Mouse (Mus musculus): Measurements from ENCODE around the gene Gm21731. TPM values are rescaled to one million over a fixed set of nuclear protein-coding genes. Genes with fewer than 3 reads are reported as not detected.
"Not testable (repeated sequence)": the region's sequence is repeated elsewhere in the genome, so short reads cannot be mapped to it uniquely, and the experiment has no call there.

The Gm21731 gene
- not detected in 2 replicates for polyA plus RNA-seq (2012; rRNA removed)

GRCm38 (mm10) chr13:120238811-120239210 is at the start of gene Gm21731:
Gm21731 (plus strand) TSS chr13:120239111.
- not testable (repeated sequence) for H3K4me3 ChIP-seq (replicated peaks; ENCODE audit: extremely low read depth, low read depth, low read length); H3K4me1 ChIP-seq (ENCODE audit: control insufficient read depth, insufficient read depth, low read length); DNase-seq

DNA sequence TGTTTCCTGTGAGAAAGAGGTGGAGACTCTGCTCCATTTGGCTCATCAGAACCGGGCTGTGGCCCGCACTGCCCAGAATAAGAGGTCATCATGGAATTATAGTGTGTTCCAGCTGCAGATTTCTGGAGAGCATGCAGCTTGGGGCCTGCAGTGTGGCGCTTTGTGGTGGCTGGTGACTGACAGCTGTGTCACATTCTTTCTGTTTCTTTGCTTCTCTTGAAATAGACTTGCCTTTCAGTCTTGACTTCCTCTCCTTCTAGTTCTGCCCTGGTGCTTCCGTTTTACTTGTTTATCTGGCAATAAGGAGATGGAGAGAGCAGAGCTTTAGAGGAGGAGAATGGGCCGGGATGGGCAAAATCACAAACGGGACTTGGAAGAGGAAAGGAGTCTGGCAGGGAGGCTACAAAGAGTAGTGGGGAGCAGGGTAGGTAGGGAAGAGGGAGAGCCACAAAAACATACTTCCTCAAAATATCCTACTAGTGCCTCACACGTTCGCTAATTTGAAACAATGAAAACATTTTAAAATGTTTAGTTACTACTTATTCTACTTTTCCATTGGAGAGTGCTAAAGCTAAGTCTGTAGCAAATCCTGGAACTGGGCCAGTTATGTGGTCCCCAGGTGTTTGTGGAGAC is 42.6 kb upstream of the Gm21731 start:
- WGBS, result 70% methylated on average over 7 of the region's 8 CpGs

DNA sequence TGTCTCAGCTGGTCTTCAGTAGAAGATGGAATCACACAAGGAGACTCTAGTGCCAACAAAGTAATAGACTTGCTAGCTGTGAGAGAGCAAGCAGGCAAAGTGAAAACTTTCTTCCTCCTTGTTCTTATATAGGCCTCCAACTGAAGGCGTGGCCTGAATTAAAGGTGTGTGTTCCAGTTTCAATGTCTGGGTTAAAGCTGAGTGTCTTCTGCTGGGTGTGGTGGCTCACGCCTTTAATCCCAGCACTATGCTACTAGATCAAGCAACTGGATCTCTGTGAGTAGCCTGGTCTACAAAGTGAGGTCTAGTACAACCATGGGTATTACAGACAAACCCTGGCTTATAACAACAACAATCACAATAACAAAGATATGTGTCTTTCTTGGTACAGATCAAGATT is 23.1 kb upstream of the Gm21731 start, which contains the start of gene Gm21762:
Gene Gm21762 (minus strand): TSS at position 101 of the 400 bp plus-strand sequence.
- not testable (repeated sequence) for H3K4me3 ChIP-seq (replicated peaks; ENCODE audit: extremely low read depth, low read depth, low read length); DNase-seq; H3K4me1 ChIP-seq (ENCODE audit: control insufficient read depth, insufficient read depth, low read length)
- WGBS, result no CpG with 5 or more reads among the region's 2 CpGs

More for the DNA sequence above, 42.6 kb upstream of the Gm21731 start:
- not testable (repeated sequence) for DNase-seq; H3K4me3 ChIP-seq (replicated peaks; ENCODE audit: extremely low read depth, low read depth, low read length); H3K4me1 ChIP-seq (ENCODE audit: control insufficient read depth, insufficient read depth, low read length)

DNA sequence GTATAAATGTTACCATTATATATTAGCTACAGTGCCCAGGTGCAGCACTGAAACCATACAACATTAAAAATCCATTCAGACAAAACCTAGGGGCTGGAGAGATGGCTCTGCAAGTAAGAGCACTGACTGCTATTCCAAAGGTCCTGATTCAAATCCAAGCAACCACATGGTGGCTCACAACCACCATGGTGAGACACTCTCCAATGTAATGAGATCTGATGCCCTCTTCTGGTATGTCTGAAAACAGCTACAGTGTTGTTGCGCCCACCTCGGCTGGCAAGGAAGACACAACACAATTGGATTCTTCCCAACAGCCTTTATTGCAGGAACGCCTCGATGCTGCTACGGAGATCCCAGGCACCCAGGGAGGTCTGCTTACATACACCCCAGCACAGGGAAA is 18.0 kb upstream of the Gm21731 start:
- not testable (repeated sequence) for H3K4me1 ChIP-seq (ENCODE audit: control insufficient read depth, insufficient read depth, low read length); DNase-seq; H3K4me3 ChIP-seq (replicated peaks; ENCODE audit: extremely low read depth, low read depth, low read length)
- WGBS, result 86% methylated on average over 5 of the region's 5 CpGs

DNA sequence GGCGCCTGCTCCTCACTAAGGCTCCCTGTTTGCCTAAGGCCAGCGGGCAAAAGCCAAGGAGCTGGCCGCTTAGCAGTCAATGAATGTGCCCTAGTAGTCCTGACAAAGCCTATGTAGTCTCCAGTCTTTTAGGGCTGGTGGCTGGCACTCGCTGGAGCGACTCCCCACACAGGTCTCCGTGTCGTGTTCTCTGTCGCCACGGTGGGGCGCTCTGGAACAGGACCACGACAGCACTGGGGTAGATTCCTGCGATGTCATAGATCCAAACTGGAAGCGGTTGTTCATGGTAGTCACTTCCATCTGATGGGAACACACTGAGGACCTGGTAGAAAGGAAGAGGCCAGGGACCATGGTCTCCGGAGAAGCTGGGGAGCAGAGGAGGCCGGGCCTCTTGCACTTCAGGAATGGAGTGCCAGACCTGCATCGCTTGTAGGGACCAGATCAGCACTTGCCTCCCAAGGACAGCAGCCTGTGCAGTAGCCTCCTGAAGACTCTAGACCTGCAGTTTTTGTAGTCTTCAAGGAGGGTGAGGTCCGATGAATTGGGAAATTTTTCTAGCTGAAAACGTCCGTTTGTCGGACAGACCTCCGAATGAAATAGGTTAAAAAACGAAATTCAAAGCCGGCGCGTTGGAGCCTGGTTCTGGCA is 15.8 kb upstream of the Gm21731 start:
- not testable (repeated sequence) for H3K4me3 ChIP-seq (replicated peaks; ENCODE audit: extremely low read depth, low read depth, low read length)
- 94% methylated on average over 16 of the region's 25 CpGs for WGBS

DNA sequence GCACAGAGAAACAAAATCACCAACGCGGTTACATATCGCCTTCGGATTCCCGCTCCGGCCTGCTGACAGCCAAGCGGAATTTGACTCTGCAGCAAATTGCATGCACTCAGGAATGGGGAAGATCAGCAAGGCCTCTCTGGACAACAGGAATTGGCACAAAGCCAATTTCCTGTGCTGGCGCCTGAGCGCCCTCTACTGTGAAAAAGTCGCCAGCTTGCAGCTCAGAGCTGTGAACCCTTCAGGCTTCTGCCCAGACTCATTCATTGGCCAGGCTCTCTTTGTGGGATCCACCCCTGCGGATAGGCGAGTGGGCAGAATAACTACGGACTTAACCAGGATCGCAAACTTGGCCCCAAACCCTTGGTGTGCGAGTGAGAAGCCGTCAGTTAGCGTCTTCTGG is 7.1 kb upstream of the Gm21731 start:
- not testable (repeated sequence) for H3K4me1 ChIP-seq (ENCODE audit: control insufficient read depth, insufficient read depth, low read length); H3K4me3 ChIP-seq (replicated peaks; ENCODE audit: extremely low read depth, low read depth, low read length); DNase-seq
- 92% methylated on average over 17 of the region's 17 CpGs for WGBS

More for the DNA sequence above, 15.8 kb upstream of the Gm21731 start:
- not testable (repeated sequence) for DNase-seq; H3K4me1 ChIP-seq (ENCODE audit: control insufficient read depth, insufficient read depth, low read length)

GRCm38 (mm10) chr13:120232447-120233049 is 6.4 kb upstream of the Gm21731 start:
- H3K4me1 ChIP-seq (ENCODE audit: control insufficient read depth, insufficient read depth, low read length); H3K4me3 ChIP-seq (replicated peaks; ENCODE audit: extremely low read depth, low read depth, low read length); DNase-seq: not testable (repeated sequence)
- WGBS, result 72% methylated on average over 14 of the region's 25 CpGs

GRCm38 (mm10) chr13:120251208-120251924 is 12.5 kb downstream of the Gm21731 start:
- not testable (repeated sequence) for H3K4me3 ChIP-seq (replicated peaks; ENCODE audit: extremely low read depth, low read depth, low read length); H3K4me1 ChIP-seq (ENCODE audit: control insufficient read depth, insufficient read depth, low read length); DNase-seq
- WGBS, result 80% methylated on average over 2 of the region's 3 CpGs

GRCm38 (mm10) chr13:120258817-120259658 is 20.1 kb downstream of the Gm21731 start:
- H3K4me3 ChIP-seq (replicated peaks; ENCODE audit: extremely low read depth, low read depth, low read length); H3K4me1 ChIP-seq (ENCODE audit: control insufficient read depth, insufficient read depth, low read length); DNase-seq: not testable (repeated sequence)
- WGBS, result 64% methylated on average over 3 of the region's 3 CpGs

DNA sequence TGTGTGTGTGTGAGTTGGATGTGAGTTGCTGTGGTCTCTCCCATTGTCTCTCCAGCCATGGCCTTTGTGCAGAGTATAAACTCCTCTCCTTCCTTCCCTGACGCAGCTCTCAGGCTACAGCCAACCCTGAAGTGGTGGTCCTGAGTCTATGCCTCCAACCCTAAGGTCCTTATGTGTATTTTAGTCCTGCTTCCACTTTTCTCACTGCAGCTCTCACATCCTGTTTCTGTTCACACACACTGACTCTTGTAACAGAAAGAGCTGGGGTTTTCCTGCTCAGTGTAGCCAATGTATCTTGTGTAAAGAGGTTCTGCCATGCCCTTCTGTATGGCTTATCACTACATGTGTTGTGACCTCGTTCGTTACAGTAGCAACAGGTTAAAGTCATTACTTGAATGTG is 20.8 kb downstream of the Gm21731 start:
- not testable (repeated sequence) for DNase-seq

DNA sequence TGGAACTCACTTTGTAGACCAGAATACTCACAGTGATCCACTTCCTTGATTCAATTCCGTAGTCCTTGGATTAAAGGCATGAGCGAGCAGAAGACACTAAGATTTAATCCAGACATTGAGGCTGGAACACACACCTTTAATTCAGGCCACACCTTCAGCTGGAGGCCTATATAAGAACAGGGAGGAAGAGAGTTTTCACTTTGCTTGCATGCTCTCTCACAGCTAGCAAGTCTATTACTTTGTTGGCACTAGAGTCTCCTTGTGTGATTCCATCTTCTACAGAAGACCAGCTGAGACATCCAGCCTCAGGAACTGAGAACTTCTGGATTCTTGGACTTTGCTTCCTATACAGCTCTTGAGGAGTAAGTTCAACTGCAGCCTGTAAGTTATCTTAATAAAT is 24.0 kb downstream of the Gm21731 start, which contains the start of gene AF067061:
Gene AF067061 (plus strand): TSS at position 245 of the 400 bp plus-strand sequence.
- WGBS, result 83% methylated on average over 2 of the region's 2 CpGs
- H3K4me1 ChIP-seq (ENCODE audit: control insufficient read depth, insufficient read depth, low read length); H3K4me3 ChIP-seq (replicated peaks; ENCODE audit: extremely low read depth, low read depth, low read length); DNase-seq: not testable (repeated sequence)

More for the DNA sequence above, 20.8 kb downstream of the Gm21731 start:
- not testable (repeated sequence) for H3K4me3 ChIP-seq (replicated peaks; ENCODE audit: extremely low read depth, low read depth, low read length); H3K4me1 ChIP-seq (ENCODE audit: control insufficient read depth, insufficient read depth, low read length)
- 34% methylated on average over 3 of the region's 3 CpGs for WGBS

DNA sequence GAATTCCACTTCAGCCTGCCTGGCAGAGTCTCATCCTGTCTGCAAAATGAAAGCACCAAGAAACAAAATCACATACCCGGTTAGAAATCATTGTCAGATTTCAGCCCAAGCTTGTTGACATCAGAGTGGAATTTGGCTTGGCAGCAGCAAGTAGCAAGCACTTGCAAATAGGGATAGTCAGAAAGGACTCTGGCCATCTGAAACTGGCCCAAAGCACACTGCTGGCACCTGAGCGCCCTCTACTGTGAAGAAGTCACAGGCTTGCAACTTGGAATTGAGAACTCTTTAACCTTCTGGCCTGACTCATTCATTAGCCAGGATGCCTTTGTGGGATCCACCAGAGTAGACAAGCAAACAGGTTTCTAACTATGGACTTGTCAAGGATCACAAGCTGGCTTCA is 38.9 kb downstream of the Gm21731 start:
- DNase-seq; H3K4me3 ChIP-seq (replicated peaks; ENCODE audit: extremely low read depth, low read depth, low read length); H3K4me1 ChIP-seq (ENCODE audit: control insufficient read depth, insufficient read depth, low read length): not testable (repeated sequence)
- 24% methylated on average over 2 of the region's 2 CpGs for WGBS

Measured in lung, adult 2 months (tissue).